In the genomic region with DNA sequence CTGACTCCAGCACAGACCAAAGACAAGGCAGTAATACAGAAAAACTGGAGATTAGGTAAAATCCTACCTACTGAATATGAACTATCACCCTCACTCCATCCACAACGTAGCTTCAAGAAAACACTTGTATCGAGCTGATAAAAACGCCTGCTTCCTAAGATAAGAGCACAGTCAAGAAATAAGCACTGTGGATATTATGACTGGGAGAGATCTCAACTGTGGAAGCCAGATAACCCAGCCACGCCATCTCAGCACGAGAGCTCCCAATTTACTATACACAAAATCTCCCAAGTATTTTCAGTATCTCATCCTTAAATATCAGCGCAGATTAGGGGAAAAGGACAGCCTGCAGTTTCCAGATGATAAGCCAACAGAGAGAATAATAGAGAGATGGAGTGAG, we compare ENCODE assay signal across 24 mouse cellular contexts.
DNase-seq lines count a peak whose midpoint lies in the region; ATAC-seq lines count a peak whose summit lies in the region.
"Had no signal": no experiment of that assay in that cellular context is flagged by ENCODE, and none has a peak within 500 bp of the region (broad histone marks: within the 10 kb centered on the region; RNA-seq: fewer than 3 reads in every experiment).

No protein-coding gene starts in this region.

- no peak overlapping the region for H3K9ac ChIP-seq in heart, embryonic 12.5 days
- H3K9ac ChIP-seq in liver, embryonic 12.5 days: peak overlapping the region; percentile 48; the same call in 1 of the 2 replicates
- H3K9ac ChIP-seq: embryonic facial prominence, embryonic 15.5 days; forebrain, embryonic 12.5 days; heart, embryonic 15.5 days had no signal

- H3K4me2 ChIP-seq in heart, embryonic 12.5 days: no peak overlapping the region
- peak overlapping the region; percentile 64 for H3K4me2 ChIP-seq in liver, embryonic 12.5 days
- H3K4me2 ChIP-seq: embryonic facial prominence, embryonic 15.5 days; forebrain, embryonic 12.5 days; heart, embryonic 15.5 days had no signal

- H3K4me1 ChIP-seq in heart, embryonic 12.5 days (replicated peaks): peaks cover 18% of the 10 kb centered on the region
- H3K4me1 ChIP-seq in liver, embryonic 12.5 days: peaks cover 34% of the 10 kb centered on the region
- H3K4me1 ChIP-seq: embryonic facial prominence, embryonic 15.5 days had no signal

- no peaks in the 10 kb centered on the region for H3K27me3 ChIP-seq in heart, embryonic 12.5 days (replicated peaks)
- H3K27me3 ChIP-seq in liver, embryonic 12.5 days (replicated peaks): no peaks in the 10 kb centered on the region
- H3K27me3 ChIP-seq: embryonic facial prominence, embryonic 15.5 days; forebrain, embryonic 12.5 days; heart, embryonic 15.5 days had no signal

- no peak overlapping the region for H3K4me3 ChIP-seq in heart, embryonic 12.5 days
- peak overlapping the region; percentile 23 for H3K4me3 ChIP-seq in liver, embryonic 12.5 days
- H3K4me3 ChIP-seq: embryonic facial prominence, embryonic 15.5 days; forebrain, embryonic 12.5 days; heart, embryonic 15.5 days; hindbrain, embryonic 10.5 days; left cerebral cortex, adult 2 months had no signal

- H3K9me3 ChIP-seq in heart, embryonic 12.5 days (replicated peaks): no peaks in the 10 kb centered on the region
- H3K9me3 ChIP-seq in liver, embryonic 12.5 days (replicated peaks): no peaks in the 10 kb centered on the region
- H3K9me3 ChIP-seq: embryonic facial prominence, embryonic 15.5 days; forebrain, embryonic 12.5 days; heart, embryonic 15.5 days; hindbrain, embryonic 10.5 days had no signal

- ATAC-seq in heart, embryonic 12.5 days (ENCODE audit: insufficient number of reproducible peaks, low FRiP score): 0 out of 2 replicates have a peak, but pooled peaks have one; percentile 33
- ATAC-seq in common myeloid progenitor, adult 5-6 weeks (replicated peaks; ENCODE audit: low read depth, poor library complexity, severe bottlenecking): peak; percentile 87
- peak; percentile 96 for ATAC-seq in liver, embryonic 12.5 days
- ATAC-seq in megakaryocyte-erythroid progenitor cell, adult 5-6 weeks (replicated peaks; ENCODE audit: low FRiP score, low TSS enrichment, poor library complexity, severe bottlenecking): peak; percentile 95
- ATAC-seq: hindbrain, postnatal 0 days; intestine, postnatal 0 days had no signal

- H3K36me3 ChIP-seq in heart, embryonic 12.5 days: peaks cover 33% of the 10 kb centered on the region
- peaks cover 26% of the 10 kb centered on the region for H3K36me3 ChIP-seq in liver, embryonic 12.5 days
- H3K36me3 ChIP-seq: G1E had no signal

- WGBS in heart, embryonic 12.5 days: 48% methylated on average over 6 of the region's 6 CpGs
- WGBS in liver, embryonic 12.5 days (ENCODE audit: insufficient replicate concordance): 26% methylated on average over 6 of the region's 6 CpGs

- no peak overlapping the region for H3K27ac ChIP-seq in heart, embryonic 12.5 days (ENCODE audit: poor library complexity, severe bottlenecking)
- peak overlapping the region; percentile 51; the same call in 1 of the 2 replicates for H3K27ac ChIP-seq in liver, embryonic 12.5 days
- H3K27ac ChIP-seq: embryonic facial prominence, embryonic 15.5 days; forebrain, embryonic 12.5 days; heart, embryonic 15.5 days; hindbrain, embryonic 10.5 days; hindbrain, postnatal 0 days; kidney, postnatal 0 days; left cerebral cortex, adult 2 months had no signal

- no peak for DNase-seq in heart, postnatal 4 days
- DNase-seq in spleen, postnatal 10 days (ENCODE audit: low spot score in 2 of 2): no peak
- DNase-seq in layer of hippocampus, postnatal 10 days (ENCODE audit: low spot score in 2 of 2): no peak
- no peak for DNase-seq in cerebellum, adult 11 months
- DNase-seq: cerebellum, adult 18-20 months; cerebellum, postnatal 25 days; heart, adult 11 months; left cerebral cortex, postnatal 4 days; lung, postnatal 14 days; retina, postnatal 1 day; thymus, postnatal 36 days had no signal

Comparison
In these comparisons a context has a peak if more than half of its experiments do, and no peak if none do; other contexts are left out.
1. ATAC-seq: peak in every context shown above with its lines; median percentile 96 in liver, embryonic 12.5 days; 95 in megakaryocyte-erythroid progenitor cell, adult 5-6 weeks; 87 in common myeloid progenitor, adult 5-6 weeks; 33 in heart, embryonic 12.5 days.